Mouse (Mus musculus) layer of hippocampus, adult 11-12 months (tissue): ENCODE results near the gene Tgif1.

Experiments
- DNase-seq: peaks from one replicate; pipeline ENCODE4 v3.0.0; 2022; ENCODE audit warnings: low spot score

Gene Tgif1

DNA sequence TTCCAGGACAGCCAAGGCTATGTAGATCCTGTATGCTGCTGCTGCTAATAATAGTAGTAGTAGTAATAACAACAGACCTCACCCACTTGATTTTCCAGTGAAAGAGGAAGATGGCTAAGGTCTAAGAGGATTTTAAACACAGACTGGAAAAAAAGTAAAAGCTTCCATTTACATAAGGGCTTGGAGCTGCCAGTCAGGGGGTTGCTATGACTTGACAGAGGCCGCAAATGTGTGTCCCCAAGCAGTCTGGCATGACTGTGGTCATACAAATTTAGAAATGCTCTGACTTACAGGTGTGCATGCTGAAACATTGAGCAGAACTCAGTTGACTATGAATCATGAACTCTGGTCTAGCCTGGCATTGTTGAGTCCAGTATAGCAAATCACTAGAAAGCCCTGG is 45.5 kb downstream of the Tgif1 start:
- no peak for DNase-seq

DNA sequence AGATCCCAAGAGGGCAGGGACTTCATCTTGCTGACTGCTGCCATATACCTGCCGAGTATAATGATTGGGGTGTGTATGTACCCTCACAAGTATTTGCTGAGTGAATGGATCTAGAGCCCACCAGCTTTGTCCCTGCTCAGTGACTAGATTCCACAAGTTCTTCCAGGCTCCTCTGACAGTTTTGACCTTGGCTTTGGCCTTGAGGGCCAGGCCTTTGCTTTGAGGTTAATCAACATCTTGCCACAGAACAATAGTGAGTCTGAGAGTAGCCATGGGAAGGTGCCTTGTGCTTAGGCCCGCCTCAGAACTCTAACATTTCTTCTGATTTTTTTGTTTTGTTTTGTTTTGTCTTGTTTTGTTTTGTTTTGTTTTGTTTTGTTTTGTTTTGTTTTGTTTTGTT is 46.7 kb downstream of the Tgif1 start:
- no peak for DNase-seq

DNA sequence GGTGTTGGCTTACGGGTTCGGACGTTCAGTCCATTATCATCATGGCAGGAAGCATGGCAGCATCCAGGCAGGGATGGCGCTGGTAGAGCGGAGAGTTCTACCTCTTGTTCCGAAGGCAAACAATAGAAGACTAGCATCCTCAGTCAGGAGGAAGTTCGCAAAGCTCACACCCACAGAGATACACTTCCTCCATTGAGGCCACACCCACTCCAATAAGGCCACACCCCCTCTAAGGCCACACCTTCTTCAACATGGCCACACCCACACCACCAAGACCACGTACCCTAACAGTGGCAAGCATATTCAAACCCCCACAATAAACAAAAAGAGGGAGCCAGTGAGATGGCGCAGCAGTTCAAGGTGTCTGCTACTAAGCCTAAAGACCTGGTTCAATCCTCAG is 47.5 kb downstream of the Tgif1 start:
- no peak for DNase-seq

DNA sequence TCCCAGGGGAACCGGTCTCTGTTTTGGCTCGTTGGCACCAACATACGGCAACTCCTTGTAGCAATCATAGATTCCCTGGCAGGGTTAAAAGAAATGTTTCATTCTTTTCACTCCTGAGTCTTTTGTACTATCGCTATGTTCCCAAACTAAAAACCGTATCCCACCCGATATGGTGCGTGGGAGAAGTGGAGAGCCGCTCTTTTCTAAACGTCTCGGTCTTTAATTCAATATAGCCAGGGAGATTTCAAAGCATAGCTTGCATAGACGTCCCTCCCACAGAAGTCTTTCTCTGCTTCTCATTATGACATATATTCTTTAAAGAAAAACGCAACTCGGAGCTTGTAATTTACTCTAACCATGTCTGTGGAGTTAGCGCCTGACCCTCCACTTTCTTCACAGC is 51.3 kb downstream of the Tgif1 start:
- no peak for DNase-seq

DNA sequence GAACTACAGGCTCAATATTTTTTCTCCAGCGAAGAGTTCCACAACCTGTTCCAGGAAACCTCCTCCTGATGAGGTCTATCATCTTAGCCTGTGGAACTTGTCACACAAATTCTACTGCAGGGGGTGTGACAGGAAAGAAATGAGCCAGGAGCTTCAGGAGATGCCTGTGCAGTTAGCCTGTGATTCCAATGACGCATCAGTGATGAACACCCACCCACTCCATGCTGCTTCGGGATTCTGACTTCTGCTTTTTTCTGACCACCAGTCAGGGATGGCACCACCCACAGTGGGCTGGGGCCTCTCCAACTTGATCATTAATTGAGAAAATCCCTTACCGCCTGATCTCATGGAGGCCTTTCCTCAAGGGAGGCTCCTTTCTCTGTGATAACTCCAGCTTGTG is 54.1 kb downstream of the Tgif1 start:
- peak; percentile 29 for DNase-seq

DNA sequence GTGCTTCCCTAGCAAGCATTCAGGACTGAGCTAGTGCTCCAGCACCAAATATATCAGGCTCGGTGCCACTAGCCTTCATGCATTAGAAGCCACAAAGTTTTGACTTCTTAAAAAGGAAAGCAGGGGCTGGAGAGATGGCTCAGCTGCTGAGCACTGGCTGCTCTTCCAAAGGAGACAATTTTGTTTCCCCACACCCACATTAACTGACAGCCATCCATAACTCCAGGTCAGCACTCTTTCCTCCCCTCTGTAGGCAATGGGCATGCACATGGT is 55.6 kb downstream of the Tgif1 start:
- no peak for DNase-seq

DNA sequence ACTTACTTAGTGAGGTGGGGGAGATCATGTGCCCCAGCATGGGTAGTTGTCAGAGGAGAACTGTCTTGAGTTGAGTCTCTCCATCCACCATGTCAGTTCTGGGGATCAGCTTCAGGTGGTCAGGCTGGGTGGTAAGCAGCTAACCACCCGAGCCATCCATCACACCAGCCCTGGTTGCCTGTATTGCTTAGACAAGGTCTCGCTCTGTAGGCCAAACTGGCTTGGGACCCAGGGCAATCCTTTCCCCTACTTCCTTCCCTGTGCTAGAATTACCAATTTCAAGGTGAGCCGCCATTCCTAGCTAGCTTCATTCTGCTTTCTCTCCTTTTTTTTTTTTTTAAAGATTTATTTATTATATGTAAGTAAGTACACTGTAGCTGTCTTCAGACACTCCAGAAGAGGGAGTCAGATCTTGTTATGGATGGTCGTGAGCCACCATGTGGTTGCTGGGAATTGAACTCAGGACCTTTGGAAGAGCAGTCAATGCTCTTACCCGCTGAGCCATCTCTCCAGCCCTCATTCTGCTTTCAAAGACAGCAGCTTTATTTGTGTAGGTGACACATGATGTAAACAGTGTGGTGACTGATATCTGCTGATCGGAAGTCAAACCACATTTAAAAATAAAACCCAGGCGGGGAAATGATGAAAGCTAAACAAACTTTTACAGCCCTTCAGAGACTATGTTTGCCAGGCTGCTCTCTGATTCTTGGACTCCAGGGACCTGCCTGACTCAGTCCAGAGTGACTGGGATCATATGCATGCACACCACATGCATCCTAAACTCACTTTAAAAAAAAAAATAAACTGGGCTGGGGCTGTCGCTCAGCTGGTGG is 56.2 kb downstream of the Tgif1 start:
- no peak for DNase-seq

DNA sequence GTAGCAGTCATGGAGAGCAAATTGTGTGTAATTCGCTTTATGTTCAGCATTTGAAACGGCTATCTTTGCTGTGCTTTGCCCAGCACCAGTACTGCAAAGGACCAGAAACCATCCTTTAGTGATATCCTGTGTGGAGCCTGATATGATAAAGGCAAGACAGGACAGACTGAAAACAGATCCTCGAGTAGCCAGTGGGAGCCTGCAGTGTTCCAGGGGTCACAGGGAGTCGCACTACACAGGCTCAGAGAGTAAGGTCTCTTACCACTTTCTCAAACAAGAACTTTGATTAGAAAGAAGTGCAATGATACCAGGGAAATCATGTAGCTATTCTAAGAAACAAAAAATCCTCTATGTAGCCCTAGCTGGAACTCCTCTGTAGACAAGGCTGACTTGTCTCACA is 58.1 kb downstream of the Tgif1 start:
- DNase-seq = no peak

DNA sequence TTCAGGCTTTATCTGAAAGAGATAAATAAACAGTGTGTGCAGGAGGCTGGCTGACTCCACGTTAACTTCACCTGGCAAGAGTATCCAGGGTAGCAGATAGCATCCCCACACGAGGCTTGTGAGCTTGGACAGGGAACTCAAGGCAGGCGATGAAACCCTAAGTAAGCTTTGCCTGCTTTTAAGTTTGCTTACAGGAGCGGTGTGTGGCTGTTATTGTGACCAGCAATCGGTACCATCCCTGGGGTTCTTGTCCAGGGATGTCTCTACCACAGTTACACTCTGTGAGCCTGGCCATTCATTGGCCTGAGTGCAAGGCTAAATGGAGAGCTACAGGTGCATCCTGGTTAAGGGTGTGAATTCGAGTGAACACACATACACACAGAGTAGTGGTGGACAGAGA is 58.6 kb downstream of the Tgif1 start:
- DNase-seq = no peak

DNA sequence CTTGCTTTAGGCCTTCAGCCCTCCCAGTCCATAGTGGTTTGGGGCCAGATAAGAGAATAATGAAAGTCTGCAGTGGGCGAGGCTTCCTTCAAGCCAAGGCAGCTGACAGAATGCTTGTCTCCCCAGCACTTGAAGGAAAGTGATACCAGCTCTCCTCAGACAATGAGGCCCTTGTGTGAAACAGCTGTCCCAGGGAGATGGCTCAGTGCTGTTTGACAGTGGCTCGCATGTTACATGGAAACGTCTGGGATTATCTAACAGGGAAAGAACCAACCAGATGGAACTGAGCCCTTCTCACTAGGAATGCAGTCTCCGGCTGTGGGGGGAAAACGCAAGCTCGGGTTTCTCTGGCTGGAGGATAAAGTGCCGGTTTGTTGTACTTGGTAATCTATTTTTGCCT is 59.1 kb downstream of the Tgif1 start:
- peak; percentile 44 for DNase-seq
